1 mouse cellular context compared by ENCODE assay signal in genomic region chr11:97988530-97989096, GRCm38 (mm10).
TF ChIP-seq lines count a peak whose summit lies in the region.

No protein-coding gene starts in this region.

TF ChIP-seq in C2C12, 6 proteins besides CTCF, POLR2A, EP300 and RAD21 (continued from another document):
- TF ChIP-seq CEBPB (IDR thresholded peaks at IDR 0.05; ENCODE audit: low read depth), result no peak
- no peak for TF ChIP-seq USF1 (IDR thresholded peaks at IDR 0.05; ENCODE audit: low read depth)
TF ChIP-seq in C2C12: peak in this region for 0.
